Mouse (Mus musculus): ENCODE data around the gene Alg14.

Alg14 gene

GRCm38 (mm10) chr3:121277557-121277956, 14.0 kb upstream of the Alg14 start:
- no peak for DNase-seq (ENCODE audit: low spot score in 2 of 2)

GRCm38 (mm10) chr3:121279679-121280078, 11.9 kb upstream of the Alg14 start:
- DNase-seq (ENCODE audit: low spot score in 2 of 2): no peak

- no peak for DNase-seq (ENCODE audit: low spot score in 2 of 2)
Measured at GRCm38 (mm10) chr3:121282998-121283397, 8.6 kb upstream of the Alg14 start, which contains the start of gene Tmem56. TSS of gene Tmem56 (minus strand) at chr3:121283098.

GRCm38 (mm10) chr3:121285219-121285618, 6.4 kb upstream of the Alg14 start:
- DNase-seq (ENCODE audit: low spot score in 2 of 2): no peak

GRCm38 (mm10) chr3:121287151-121287550, 4.4 kb upstream of the Alg14 start:
- DNase-seq (ENCODE audit: low spot score in 2 of 2): no peak

GRCm38 (mm10) chr3:121290681-121291080, 892 bp upstream of the Alg14 start:
- no peak for DNase-seq (ENCODE audit: low spot score in 2 of 2)

GRCm38 (mm10) chr3:121291225-121291559, 381 bp upstream of the Alg14 start:
- DNase-seq (ENCODE audit: low spot score in 2 of 2): no peak

- no peak for DNase-seq (ENCODE audit: low spot score in 2 of 2)
Measured at GRCm38 (mm10) chr3:121294200-121294599, 2.6 kb downstream of the Alg14 start.

- peak in 1 of 2 experiments; percentile 15 for DNase-seq (ENCODE audit: low spot score in 2 of 2)
Measured at GRCm38 (mm10) chr3:121306641-121307040, 15.1 kb downstream of the Alg14 start.

- DNase-seq (ENCODE audit: low spot score in 2 of 2): peak; percentile 42 to 69
Measured at GRCm38 (mm10) chr3:121307532-121308234, 16.1 kb downstream of the Alg14 start.

- DNase-seq (ENCODE audit: low spot score in 2 of 2): no peak
Measured at GRCm38 (mm10) chr3:121308935-121309334, 17.4 kb downstream of the Alg14 start.

GRCm38 (mm10) chr3:121309429-121309828, 17.9 kb downstream of the Alg14 start:
- no peak for DNase-seq (ENCODE audit: low spot score in 2 of 2)

- DNase-seq (ENCODE audit: low spot score in 2 of 2): no peak
Measured at GRCm38 (mm10) chr3:121309896-121310714, 18.5 kb downstream of the Alg14 start.

GRCm38 (mm10) chr3:121312426-121312825, 20.9 kb downstream of the Alg14 start:
- no peak for DNase-seq (ENCODE audit: low spot score in 2 of 2)

- no peak for DNase-seq (ENCODE audit: low spot score in 2 of 2)
Measured at GRCm38 (mm10) chr3:121312979-121313378, 21.4 kb downstream of the Alg14 start.

- DNase-seq (ENCODE audit: low spot score in 2 of 2): no peak
Measured at GRCm38 (mm10) chr3:121314149-121314548, 22.6 kb downstream of the Alg14 start.

GRCm38 (mm10) chr3:121315498-121315897, 23.9 kb downstream of the Alg14 start:
- DNase-seq (ENCODE audit: low spot score in 2 of 2): no peak

- DNase-seq (ENCODE audit: low spot score in 2 of 2): no peak
Measured at GRCm38 (mm10) chr3:121319906-121320305, 28.3 kb downstream of the Alg14 start.

GRCm38 (mm10) chr3:121320896-121321295, 29.3 kb downstream of the Alg14 start:
- DNase-seq (ENCODE audit: low spot score in 2 of 2): no peak

- DNase-seq (ENCODE audit: low spot score in 2 of 2): no peak
Measured at GRCm38 (mm10) chr3:121323371-121323770, 31.8 kb downstream of the Alg14 start.

GRCm38 (mm10) chr3:121327406-121327805, 35.8 kb downstream of the Alg14 start:
- DNase-seq (ENCODE audit: low spot score in 2 of 2): no peak

- DNase-seq (ENCODE audit: low spot score in 2 of 2): no peak
Measured at GRCm38 (mm10) chr3:121329647-121330046, 38.1 kb downstream of the Alg14 start.

- no peak for DNase-seq (ENCODE audit: low spot score in 2 of 2)
Measured at GRCm38 (mm10) chr3:121330244-121330646, 38.7 kb downstream of the Alg14 start.
